Mouse (Mus musculus) ES-E14 (cell line): ENCODE data around the gene Grxcr1. TPM values are rescaled to one million over a fixed set of nuclear protein-coding genes. Genes with fewer than 3 reads are reported as not detected.

Experiments
- DNase-seq: peaks from one replicate; pipeline ENCODE4 v3.0.0-alpha.2; 2013; ENCODE audit warnings: low read depth, low spot score
- H3K27ac ChIP-seq: 2 replicates; pipeline ENCODE4 v1.5.1; 2012; ENCODE audit warnings: low read depth, mild to moderate bottlenecking, low read length, moderate library complexity, mixed read lengths; ENCODE audit not compliant: poor library complexity, insufficient read depth, severe bottlenecking
- H3K36me3 ChIP-seq: 2 replicates; pipeline ENCODE4 v1.6.1; 2012; ENCODE audit warnings: mild to moderate bottlenecking, low read length, moderate library complexity, mixed read lengths; ENCODE audit not compliant: control insufficient read depth, poor library complexity, insufficient read depth, severe bottlenecking
- H3K4me1 ChIP-seq, 2 experiments: fragments of 150-350 bp in 1 of 2; sonication (generic) in 1 of 2; 2 replicates each; pipeline ENCODE4 v1.6.1; 2012; ENCODE audit warnings: low read length in 2 of 2, mild to moderate bottlenecking in 1 of 2, mixed read lengths in 1 of 2; ENCODE audit not compliant: control insufficient read depth in 2 of 2, insufficient read depth in 2 of 2, poor library complexity in 1 of 2
- H3K4me3 ChIP-seq, 2 experiments: fragments of 150-350 bp in 1 of 2; sonication (generic) in 1 of 2; 2 replicates each; pipeline ENCODE4 v1.5.1; 2012; ENCODE audit warnings: low read length in 2 of 2, low read depth in 1 of 2, mild to moderate bottlenecking in 1 of 2, mixed read lengths in 1 of 2; ENCODE audit not compliant: insufficient read depth in 1 of 2, poor library complexity in 1 of 2, severe bottlenecking in 1 of 2
- H3K9ac ChIP-seq: 2 replicates; pipeline ENCODE4 v1.6.1; 2012; ENCODE audit warnings: low read depth, mild to moderate bottlenecking, low read length, mixed read lengths; ENCODE audit not compliant: poor library complexity, insufficient read depth, severe bottlenecking
- H3K9me3 ChIP-seq: fragments of 150-350 bp; sonication (generic); 2 replicates; pipeline ENCODE4 v1.6.1; 2012; ENCODE audit warnings: low read depth, mild to moderate bottlenecking, low read length; ENCODE audit not compliant: control insufficient read depth, insufficient read depth
- CHD2 ChIP-seq: IDR thresholded peaks from 2 replicates; pipeline ENCODE4 v1.6.1; 2014; ENCODE audit warnings: mild to moderate bottlenecking, low read depth, low read length, inconsistent platforms
- HCFC1 ChIP-seq: IDR thresholded peaks from 2 replicates; pipeline ENCODE4 v1.6.1; 2012; ENCODE audit warnings: low read length, inconsistent platforms, borderline replicate concordance; ENCODE audit not compliant: insufficient read depth
- MAFK ChIP-seq: IDR thresholded peaks from 2 replicates; pipeline ENCODE4 v1.6.1; 2014; ENCODE audit warnings: mild to moderate bottlenecking, low read depth, low read length, inconsistent platforms; ENCODE audit not compliant: insufficient read depth
- ZC3H11A ChIP-seq: IDR thresholded peaks from 2 replicates; pipeline ENCODE4 v1.6.1; 2012; ENCODE audit warnings: low read depth, mild to moderate bottlenecking, inconsistent platforms, low read length, borderline replicate concordance
- ZNF384 ChIP-seq: IDR thresholded peaks from 2 replicates; pipeline ENCODE4 v1.6.1; 2012; ENCODE audit warnings: low read depth, low read length, inconsistent platforms
- in situ Hi-C, 2 experiments: fragments of 600-800 bp; cut with MboI; formaldehyde crosslinking; loops; one replicate each; pipeline ENCODE4 v1.15.1; 2025; ENCODE audit warnings: low sequenced_read_pairs in 2 of 2, inconsistent platforms in 1 of 2; ENCODE audit not compliant: unreplicated experiment in 2 of 2
- total RNA-seq: library from RNA; depleted of rRNA; stranded (reverse); fragments of 300-350 nt; gene quantifications from 2 replicates; pipeline ENCODE4 v1.2.3, GENCODE M21; 2012

The Grxcr1 gene
- total RNA-seq, 1 experiment: not detected

DNA sequence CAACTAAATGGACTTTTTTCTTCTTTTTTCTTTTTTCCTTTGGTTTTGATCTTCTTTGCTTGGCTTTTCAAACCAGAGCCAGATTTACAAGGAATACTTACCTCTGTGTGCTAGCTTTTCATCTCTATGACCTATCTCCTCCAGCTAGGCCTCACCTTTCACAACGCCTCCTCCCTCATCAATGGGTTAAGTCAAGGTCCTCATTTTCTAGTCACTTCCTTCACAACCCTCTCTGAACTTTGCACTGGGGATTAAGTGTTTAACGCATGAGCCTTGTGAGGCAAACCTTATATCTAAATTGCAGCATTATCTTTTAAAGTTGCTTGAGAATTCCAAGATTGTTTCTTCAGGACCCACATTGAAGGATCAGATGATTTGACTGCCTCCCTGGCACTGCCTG is 27.2 kb upstream of the Grxcr1 start:
- H3K4me1 ChIP-seq: no peaks in the 10 kb centered on the region
- no peak for TF ChIP-seq HCFC1
- TF ChIP-seq MAFK: no peak
- TF ChIP-seq CHD2: no peak
- TF ChIP-seq ZC3H11A: no peak
- no peak for TF ChIP-seq ZNF384
- no peak overlapping the region for H3K4me3 ChIP-seq
- H3K27ac ChIP-seq: no peak overlapping the region
- H3K9ac ChIP-seq: no peak overlapping the region
- no peak for DNase-seq
- in situ Hi-C loops: loop anchor here in 1 of 2 experiments (10.0 kb wide), 1 partner anchor 250 kb away; no protein-coding TSS in a partner anchor
- H3K9me3 ChIP-seq: no peaks in the 10 kb centered on the region
- H3K36me3 ChIP-seq: no peaks in the 10 kb centered on the region

DNA sequence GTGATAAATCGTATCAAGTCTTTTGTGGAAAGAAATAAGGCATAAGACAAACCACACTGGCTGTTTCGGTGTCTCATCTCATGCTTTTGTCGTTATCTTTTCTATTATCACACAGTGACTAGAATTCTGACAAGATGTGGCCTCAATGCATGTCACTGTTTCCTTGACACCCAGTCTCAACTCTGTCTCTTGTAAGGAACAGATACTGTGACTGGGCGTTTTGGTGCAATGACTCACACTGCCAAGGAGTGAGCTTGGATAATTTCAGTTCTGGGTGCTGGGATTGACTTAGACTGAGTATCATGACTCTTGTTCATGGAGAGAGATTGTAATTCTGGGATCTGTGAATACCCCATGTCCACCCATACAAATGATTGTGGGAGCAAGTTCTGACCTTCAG is 24.6 kb upstream of the Grxcr1 start:
- TF ChIP-seq ZNF384 (no peak), ZC3H11A (no peak), HCFC1 (no peak), CHD2 (no peak), MAFK (no peak)
- DNase-seq: no peak
- H3K27ac ChIP-seq: no peak overlapping the region
- no peaks in the 10 kb centered on the region for H3K36me3 ChIP-seq
- no peak overlapping the region for H3K9ac ChIP-seq
- no peaks in the 10 kb centered on the region for H3K9me3 ChIP-seq
- no peak overlapping the region for H3K4me3 ChIP-seq
- no peaks in the 10 kb centered on the region for H3K4me1 ChIP-seq
- in situ Hi-C loops: loop anchor here in 1 of 2 experiments (10.0 kb wide), 1 partner anchor 252 kb away; no protein-coding TSS in a partner anchor

DNA sequence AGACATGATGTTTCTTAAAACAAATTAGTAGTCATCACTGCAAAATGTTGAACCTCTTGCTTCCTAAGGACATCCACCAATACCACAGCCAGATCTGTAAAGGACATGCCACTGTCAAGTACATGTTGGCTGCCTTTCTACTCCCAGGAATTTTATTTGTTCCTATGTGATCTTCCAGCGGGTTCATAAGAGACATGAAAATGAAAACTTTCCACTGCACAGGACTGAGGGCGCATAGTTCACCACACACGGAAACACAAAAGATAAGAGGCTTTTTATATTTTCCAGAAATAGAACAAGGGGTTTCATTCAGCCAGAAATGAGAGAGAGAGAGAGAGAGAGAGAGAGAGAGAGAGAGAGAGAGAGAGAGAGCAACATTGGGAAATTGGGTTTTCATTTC is 20.1 kb upstream of the Grxcr1 start:
- TF ChIP-seq MAFK (no peak), ZNF384 (no peak), ZC3H11A (no peak), HCFC1 (no peak)
- Histone ChIP-seq H3K9me3 (no peaks in the 10 kb centered on the region), H3K9ac (no peak overlapping the region), H3K4me1 (no peaks in the 10 kb centered on the region), H3K27ac (no peak overlapping the region), H3K4me3 (no peak overlapping the region), H3K36me3 (no peaks in the 10 kb centered on the region)
- no peak for DNase-seq
- in situ Hi-C loops: loop anchor here in 1 of 2 experiments (5.0 kb wide), 1 partner anchor 254 kb away; no protein-coding TSS in a partner anchor

DNA sequence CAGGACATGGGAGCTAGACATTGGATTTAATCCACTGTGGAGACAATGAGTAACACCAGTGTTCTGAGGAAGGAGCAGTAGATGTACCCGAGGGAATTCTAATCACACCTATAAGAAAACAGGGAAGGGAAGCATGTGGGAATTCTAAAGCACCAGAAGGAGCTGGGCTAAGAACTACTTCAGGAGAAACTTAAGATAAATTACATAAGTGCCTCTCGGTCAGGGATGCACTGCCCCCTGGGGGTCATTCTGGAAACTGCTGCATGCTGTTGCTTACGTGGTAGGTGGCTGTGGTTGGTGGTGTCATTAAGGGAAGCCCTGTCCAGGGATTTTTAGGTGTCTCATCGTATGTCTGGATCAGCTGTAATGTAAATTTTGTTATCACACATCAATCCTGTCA is 19.0 kb upstream of the Grxcr1 start:
- TF ChIP-seq ZC3H11A (peak; percentile 96), HCFC1 (no peak)
- Histone ChIP-seq H3K4me1 (no peaks in the 10 kb centered on the region), H3K4me3 (no peak overlapping the region), H3K27ac (no peak overlapping the region), H3K36me3 (no peaks in the 10 kb centered on the region), H3K9me3 (no peaks in the 10 kb centered on the region), H3K9ac (no peak overlapping the region)
- peak; percentile 52 for DNase-seq
- in situ Hi-C loops: loop anchor here in 1 of 2 experiments (5.0 kb wide), 1 partner anchor 255 kb away; no protein-coding TSS in a partner anchor

DNA sequence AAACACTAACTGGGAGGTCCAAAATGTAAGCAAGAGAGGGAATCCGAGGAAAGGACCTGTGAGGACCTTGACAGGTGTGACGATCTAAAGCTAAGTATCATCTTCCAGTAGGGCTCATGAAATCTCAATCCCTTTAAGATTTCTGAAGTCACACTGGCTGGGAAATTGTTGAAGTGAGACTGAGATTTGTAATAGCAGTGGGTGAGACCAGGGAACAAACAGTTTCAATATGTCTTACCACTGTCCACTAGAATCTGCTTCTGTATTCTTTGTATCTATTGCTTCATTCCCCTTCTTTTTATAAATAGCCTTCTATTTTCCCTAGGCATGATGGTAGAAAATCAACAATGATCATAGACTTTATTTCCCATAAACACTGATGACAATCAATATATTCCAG is 10.8 kb upstream of the Grxcr1 start:
- Histone ChIP-seq H3K9ac (no peak overlapping the region), H3K36me3 (no peaks in the 10 kb centered on the region), H3K4me1 (no peaks in the 10 kb centered on the region), H3K27ac (no peak overlapping the region), H3K9me3 (no peaks in the 10 kb centered on the region), H3K4me3 (no peak overlapping the region)
- in situ Hi-C loops: no loop called here
- DNase-seq: no peak
- TF ChIP-seq ZC3H11A (no peak), HCFC1 (no peak), MAFK (no peak), CHD2 (no peak), ZNF384 (no peak)
